Mouse (Mus musculus) hindbrain, embryonic 16.5 days (tissue): ENCODE results near the gene Akap13. TPM values are rescaled to one million over a fixed set of nuclear protein-coding genes. Genes with fewer than 3 reads are reported as not detected.

Experiments used
- ATAC-seq: fragments of 200-750 bp; cut with Nextera tagmentation; 2 replicates; pipeline ENCODE4 v1.8.0; 2017; ENCODE audit warnings: moderate TSS enrichment, moderate library complexity
- H3K27ac ChIP-seq: fragments of 300-500 bp; sonication (generic); 2 replicates; pipeline ENCODE4 v1.5.1; 2014; ENCODE audit warnings: low read depth, mild to moderate bottlenecking, control low read depth, low read length, moderate library complexity
- H3K27me3 ChIP-seq: fragments of 300-500 bp; sonication (generic); replicated peaks from 2 replicates; pipeline ENCODE4 v1.6.1; 2014; ENCODE audit warnings: low read length; ENCODE audit not compliant: control insufficient read depth, insufficient read depth
- H3K36me3 ChIP-seq: fragments of 300-500 bp; sonication (generic); 2 replicates; pipeline ENCODE4 v1.6.1; 2014; ENCODE audit warnings: mild to moderate bottlenecking, low read length, moderate library complexity, mixed read lengths; ENCODE audit not compliant: control insufficient read depth, insufficient read depth
- H3K4me1 ChIP-seq: fragments of 300-500 bp; sonication (generic); 2 replicates; pipeline ENCODE4 v1.6.1; 2014; ENCODE audit warnings: low read depth, low read length; ENCODE audit not compliant: control insufficient read depth, insufficient read depth
- H3K4me2 ChIP-seq: fragments of 300-500 bp; sonication (generic); 2 replicates; pipeline ENCODE4 v1.6.1; 2014; ENCODE audit warnings: mild to moderate bottlenecking, low read length, control low read depth, moderate library complexity
- H3K4me3 ChIP-seq: fragments of 300-500 bp; sonication (generic); 2 replicates; pipeline ENCODE4 v1.5.1; 2014; ENCODE audit warnings: mild to moderate bottlenecking, low read length, control low read depth, moderate library complexity
- H3K9ac ChIP-seq: fragments of 300-500 bp; sonication (generic); 2 replicates; pipeline ENCODE4 v1.6.1; 2014; ENCODE audit warnings: low read depth, mild to moderate bottlenecking, control low read depth, low read length, moderate library complexity
- H3K9me3 ChIP-seq: fragments of 300-500 bp; sonication (generic); 2 replicates; pipeline ENCODE4 v1.6.1; 2014; ENCODE audit warnings: mild to moderate bottlenecking, low read length, moderate library complexity; ENCODE audit not compliant: control insufficient read depth
- WGBS: fragments of 180-500 bp; shearing (Covaris S2); extraction: QIAGEN DNeasy Blood & Tissue Kit; methylation state at CpG from one replicate; pipeline ENCODE4 v1.1.7; 2014; 5-methylcytosine and 5-hydroxymethylcytosine counted together
- polyA plus RNA-seq: library from polyadenylated mRNA; unstranded; fragments of >200 nt; fragmentation: Nextera tagmentation; extraction: Ambion mirVana; gene quantifications from 2 replicates; pipeline ENCODE4 v1.2.1, GENCODE M21; 2015

Gene Akap13
- polyA plus RNA-seq, 1 experiment from 2014 or later, result 13.0 TPM

DNA sequence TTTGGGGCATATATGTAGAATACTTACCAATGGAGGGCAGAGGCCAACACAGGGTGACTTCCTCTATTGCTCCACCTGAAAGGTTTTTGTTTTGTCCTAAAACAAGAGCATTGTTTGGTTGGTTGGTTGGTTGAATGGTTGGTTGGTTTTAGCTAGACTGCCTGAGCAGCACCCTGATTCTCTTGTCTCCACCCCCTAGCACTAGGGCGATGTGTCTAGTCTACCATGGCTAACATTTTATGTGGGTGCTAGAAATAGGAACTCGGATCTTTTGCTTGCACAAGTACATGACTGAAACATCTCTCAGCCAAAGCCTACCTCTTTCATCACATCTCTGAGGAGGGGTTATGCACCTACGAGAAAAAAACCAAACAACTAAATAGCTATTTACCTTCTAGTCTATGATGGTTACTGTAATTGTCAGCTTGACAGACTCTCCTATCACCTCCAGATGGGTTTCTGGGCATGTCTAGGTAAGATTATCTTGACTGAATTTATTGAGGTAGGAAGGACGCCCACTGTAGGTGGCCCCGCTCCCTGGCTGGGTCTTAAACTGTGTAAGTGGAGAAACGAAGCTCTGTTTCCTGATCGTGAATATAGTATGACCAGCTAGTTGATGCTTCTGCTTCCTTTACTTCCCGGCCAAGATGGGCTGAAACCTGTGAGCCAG, 134.1 kb downstream of the Akap13 start:
- Histone ChIP-seq H3K9ac (no peak overlapping the region), H3K4me2 (no peak overlapping the region), H3K27ac (no peak overlapping the region), H3K4me3 (no peak overlapping the region), H3K9me3 (no peaks in the 10 kb centered on the region), H3K4me1 (no peaks in the 10 kb centered on the region), H3K36me3 (no peaks in the 10 kb centered on the region), H3K27me3 (no peaks in the 10 kb centered on the region)
- no peak for ATAC-seq
- 93% methylated on average over 8 of the region's 8 CpGs for WGBS

DNA sequence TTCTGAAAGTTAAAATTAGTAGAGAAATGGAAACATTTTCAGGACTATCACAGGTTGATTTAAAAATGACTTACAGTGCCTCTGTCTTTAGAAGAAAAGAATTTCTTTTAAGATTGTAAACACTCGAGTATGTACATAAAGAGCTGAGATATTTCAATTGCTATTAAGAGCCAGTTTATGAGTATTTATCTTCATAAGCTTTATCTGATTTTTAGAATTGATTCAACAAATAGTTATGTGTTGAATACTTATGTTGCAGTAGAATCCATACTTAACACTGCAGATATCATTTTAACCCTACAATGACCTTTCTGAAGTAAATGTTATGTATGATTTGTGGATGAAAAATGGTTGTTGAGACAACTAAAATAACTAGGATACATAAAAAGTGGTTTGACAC, 136.6 kb downstream of the Akap13 start:
- Histone ChIP-seq H3K4me2 (no peak overlapping the region), H3K9me3 (no peaks in the 10 kb centered on the region), H3K27ac (no peak overlapping the region), H3K4me3 (no peak overlapping the region), H3K36me3 (no peaks in the 10 kb centered on the region), H3K4me1 (no peaks in the 10 kb centered on the region), H3K9ac (no peak overlapping the region), H3K27me3 (no peaks in the 10 kb centered on the region)
- WGBS, result 91% methylated on average over 1 of the region's 1 CpGs
- no peak for ATAC-seq

DNA sequence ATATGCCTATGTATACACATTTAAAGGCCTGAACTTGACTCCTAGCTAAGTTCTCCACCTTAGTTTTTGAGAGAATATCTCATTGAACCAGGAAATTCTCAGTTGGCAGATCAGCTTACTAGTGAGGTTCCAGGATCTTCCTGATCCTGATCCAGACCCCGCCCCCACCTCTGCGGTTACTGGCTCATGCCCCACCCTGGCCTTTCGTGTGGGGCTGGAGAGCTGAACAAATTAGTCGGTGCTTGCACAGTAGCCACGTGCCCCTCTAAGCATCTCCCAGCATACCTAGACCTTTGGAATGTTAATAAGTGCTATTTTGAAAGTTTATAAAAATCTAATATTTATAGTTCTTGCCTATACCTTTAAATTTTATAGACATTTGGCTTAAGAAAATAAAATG, 139.5 kb downstream of the Akap13 start:
- ATAC-seq, result no peak

DNA sequence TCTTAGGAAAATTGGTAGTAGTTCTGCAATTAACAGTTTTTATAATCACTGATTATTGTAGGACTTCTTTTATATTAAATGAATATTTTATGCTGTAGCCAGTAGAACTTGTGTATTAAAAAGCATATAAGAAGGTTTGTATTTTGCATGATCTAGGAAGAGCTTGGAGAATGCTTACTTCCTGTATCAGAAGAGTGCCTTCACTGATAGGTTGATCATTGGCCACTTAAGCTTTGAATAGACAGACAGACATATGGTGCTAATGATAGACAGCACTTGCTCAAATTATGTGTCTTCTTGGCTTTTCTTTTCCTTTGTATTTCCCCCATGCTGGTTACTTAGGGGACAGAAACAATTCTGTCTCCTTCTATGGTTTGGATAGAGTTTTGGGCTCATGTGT, 139.9 kb downstream of the Akap13 start:
- Histone ChIP-seq H3K27me3 (no peaks in the 10 kb centered on the region), H3K27ac (no peak overlapping the region), H3K9ac (no peak overlapping the region), H3K9me3 (no peaks in the 10 kb centered on the region), H3K4me1 (no peaks in the 10 kb centered on the region), H3K4me3 (no peak overlapping the region), H3K36me3 (no peaks in the 10 kb centered on the region), H3K4me2 (no peak overlapping the region)
- no peak for ATAC-seq

More for the DNA sequence above, 139.5 kb downstream of the Akap13 start:
- H3K27ac ChIP-seq, result no peak overlapping the region
- 94% methylated on average over 5 of the region's 5 CpGs for WGBS
- no peaks in the 10 kb centered on the region for H3K9me3 ChIP-seq
- no peaks in the 10 kb centered on the region for H3K36me3 ChIP-seq
- H3K4me1 ChIP-seq, result no peaks in the 10 kb centered on the region
- H3K27me3 ChIP-seq, result no peaks in the 10 kb centered on the region
- H3K4me3 ChIP-seq, result no peak overlapping the region
- H3K4me2 ChIP-seq, result no peak overlapping the region
- no peak overlapping the region for H3K9ac ChIP-seq

DNA sequence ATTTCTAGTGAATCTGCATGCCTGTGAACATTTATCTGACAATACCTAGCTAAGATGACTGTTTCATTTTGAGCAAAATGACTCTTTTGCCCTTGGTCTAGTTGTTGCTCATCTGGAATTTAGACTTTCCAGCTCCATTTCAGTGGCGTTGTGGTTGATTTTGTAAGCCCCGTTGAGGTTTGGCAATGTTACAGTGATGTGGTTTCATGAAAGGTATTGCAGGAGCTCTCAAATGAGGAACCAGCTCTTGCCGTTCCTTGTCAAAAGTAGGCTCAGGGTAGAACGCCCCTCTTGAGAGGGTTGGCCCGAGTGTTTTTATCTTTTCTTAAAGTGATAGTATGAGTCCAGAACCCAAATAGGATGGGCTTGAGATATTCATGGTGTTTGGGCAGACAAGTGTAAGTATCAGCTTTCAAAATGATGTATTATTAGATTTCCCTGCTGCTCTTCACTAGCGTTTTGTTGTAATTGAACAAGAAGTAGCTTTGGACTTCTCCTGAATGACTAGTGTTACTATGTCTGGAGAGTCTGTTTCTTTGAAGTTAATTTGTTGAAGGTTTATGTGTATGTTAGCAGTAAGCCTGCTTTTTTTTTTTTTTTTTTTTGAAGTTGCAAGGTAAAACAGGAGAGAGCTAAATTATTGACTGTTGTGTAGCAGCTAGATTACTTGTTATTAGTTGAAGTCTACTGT, 140.9 kb downstream of the Akap13 start:
- Histone ChIP-seq H3K4me2 (no peak overlapping the region), H3K36me3 (no peaks in the 10 kb centered on the region), H3K27ac (no peak overlapping the region), H3K9ac (no peak overlapping the region), H3K27me3 (no peaks in the 10 kb centered on the region), H3K4me1 (no peaks in the 10 kb centered on the region), H3K4me3 (no peak overlapping the region), H3K9me3 (no peaks in the 10 kb centered on the region)
- ATAC-seq, result no peak
- WGBS, result 85% methylated on average over 6 of the region's 6 CpGs

DNA sequence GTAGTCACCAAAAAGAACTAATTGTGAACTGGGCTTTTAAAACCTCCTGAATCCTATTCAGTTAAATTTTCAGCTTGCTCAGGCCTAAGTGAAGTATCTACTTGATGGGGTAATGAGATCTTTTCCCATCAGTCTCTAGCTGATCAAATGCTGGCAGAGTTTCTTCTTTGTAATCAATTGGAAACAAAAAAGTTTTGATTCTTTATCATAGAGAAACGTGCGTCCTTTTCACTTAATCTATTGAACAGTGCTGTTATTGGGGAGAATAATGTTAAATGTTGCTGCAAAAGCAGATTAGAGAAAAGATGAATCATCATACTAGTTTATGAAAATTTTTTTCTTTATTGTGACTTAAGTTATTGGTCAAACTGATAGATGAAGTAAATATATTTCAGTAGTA, 142.5 kb downstream of the Akap13 start:
- no peaks in the 10 kb centered on the region for H3K9me3 ChIP-seq
- WGBS, result 85% methylated on average over 2 of the region's 2 CpGs
- H3K27ac ChIP-seq, result no peak overlapping the region
- H3K4me2 ChIP-seq, result no peak overlapping the region
- no peaks in the 10 kb centered on the region for H3K4me1 ChIP-seq
- no peak for ATAC-seq
- H3K36me3 ChIP-seq, result no peaks in the 10 kb centered on the region
- no peaks in the 10 kb centered on the region for H3K27me3 ChIP-seq
- no peak overlapping the region for H3K9ac ChIP-seq
- no peak overlapping the region for H3K4me3 ChIP-seq

DNA sequence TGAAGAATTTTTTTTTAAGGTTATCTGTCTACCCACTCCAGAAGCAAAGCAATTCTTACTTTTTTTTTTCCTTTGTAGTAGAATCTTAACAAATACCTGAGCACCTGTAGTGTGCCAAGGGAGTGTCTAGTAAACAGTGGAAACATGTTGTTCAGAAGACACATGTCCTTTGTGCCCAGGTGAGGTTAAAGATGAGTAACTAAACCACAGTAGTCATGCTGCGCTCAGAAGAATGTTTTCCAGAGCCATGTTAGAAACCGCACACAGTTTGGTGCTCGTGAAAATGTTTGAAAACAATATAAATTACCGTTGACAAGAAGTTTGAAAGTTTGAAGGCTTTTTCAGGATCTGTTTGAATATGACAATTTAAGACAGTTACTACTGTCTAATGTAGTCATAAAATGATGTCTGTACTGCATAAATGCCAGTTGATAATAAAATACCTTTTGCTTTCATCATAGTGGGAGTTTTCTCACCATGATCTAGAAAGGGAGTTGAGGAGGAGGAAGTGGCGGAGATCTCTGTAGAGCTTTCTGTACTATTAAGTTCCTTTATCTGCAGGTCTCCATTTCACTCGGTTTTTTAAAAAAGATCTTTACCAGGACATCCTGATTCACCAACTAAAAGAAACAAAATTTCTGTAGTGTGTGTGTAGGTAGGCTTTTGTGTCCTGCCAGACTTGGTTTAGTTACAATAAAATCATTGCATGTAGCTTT, 145.2 kb downstream of the Akap13 start:
- no peak overlapping the region for H3K9ac ChIP-seq
- no peaks in the 10 kb centered on the region for H3K36me3 ChIP-seq
- H3K9me3 ChIP-seq, result no peaks in the 10 kb centered on the region
- no peak overlapping the region for H3K4me3 ChIP-seq
- 96% methylated on average over 6 of the region's 6 CpGs for WGBS
- no peak overlapping the region for H3K27ac ChIP-seq
- no peaks in the 10 kb centered on the region for H3K4me1 ChIP-seq
- no peak overlapping the region for H3K4me2 ChIP-seq
- no peaks in the 10 kb centered on the region for H3K27me3 ChIP-seq
- ATAC-seq, result no peak

DNA sequence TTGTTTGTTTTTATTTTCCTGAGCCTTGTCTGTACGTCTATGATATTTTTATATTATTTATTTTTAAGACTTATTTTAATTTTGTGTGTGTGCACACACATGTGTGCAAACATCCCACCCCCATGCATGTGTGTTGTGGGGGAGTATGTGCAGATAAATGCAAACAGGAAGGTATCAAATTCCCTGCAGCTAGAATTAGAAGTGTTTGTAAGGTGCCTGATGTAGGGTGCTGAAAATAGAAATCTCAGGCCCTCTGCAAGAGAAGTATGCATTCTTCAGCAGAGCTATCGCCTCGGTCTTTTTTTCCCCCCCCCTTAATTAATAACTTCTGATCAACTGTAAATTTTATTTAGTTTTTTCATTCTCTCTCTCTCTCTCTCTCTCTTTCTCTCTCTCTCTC, 151.9 kb downstream of the Akap13 start:
- WGBS, result 93% methylated on average over 3 of the region's 3 CpGs
- Histone ChIP-seq H3K4me2 (no peak overlapping the region), H3K9me3 (no peaks in the 10 kb centered on the region), H3K27me3 (no peaks in the 10 kb centered on the region), H3K27ac (no peak overlapping the region), H3K36me3 (no peaks in the 10 kb centered on the region), H3K4me3 (no peak overlapping the region), H3K4me1 (no peaks in the 10 kb centered on the region), H3K9ac (no peak overlapping the region)
- ATAC-seq, result no peak

DNA sequence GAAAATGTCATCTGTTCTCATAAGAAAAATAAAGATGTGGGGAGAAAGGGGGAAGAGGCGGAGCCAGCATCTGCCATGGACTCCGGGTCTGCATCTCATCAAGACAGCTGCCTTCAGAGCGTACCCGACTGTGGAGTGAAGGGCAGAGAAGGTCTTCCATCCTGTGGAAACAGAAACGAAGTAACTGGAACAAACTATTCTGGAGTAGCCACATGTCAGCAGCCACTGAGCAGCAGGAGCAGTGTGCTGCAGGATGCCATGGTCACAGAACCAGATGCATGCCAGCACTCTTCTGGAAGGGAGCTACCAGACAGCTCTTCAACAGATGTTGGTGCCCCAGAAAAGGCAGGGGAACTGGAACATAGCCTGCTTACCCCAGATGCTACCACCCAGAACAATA, 153.4 kb downstream of the Akap13 start:
- WGBS, result 73% methylated on average over 5 of the region's 5 CpGs
- Histone ChIP-seq H3K27ac (no peak overlapping the region), H3K9me3 (no peaks in the 10 kb centered on the region), H3K4me1 (no peaks in the 10 kb centered on the region), H3K9ac (no peak overlapping the region), H3K27me3 (no peaks in the 10 kb centered on the region), H3K4me3 (no peak overlapping the region), H3K36me3 (no peaks in the 10 kb centered on the region), H3K4me2 (no peak overlapping the region)
- no peak for ATAC-seq
